Comparison of ENCODE assay signal across 8 mouse cellular contexts in genomic region chr8:105438865-105439264, GRCm38 (mm10). TPM values are rescaled to one million over a fixed set of nuclear protein-coding genes. Genes with fewer than 3 reads are reported as not detected.
DNase-seq lines count a peak whose midpoint lies in the region; ATAC-seq lines count a peak whose summit lies in the region.

No protein-coding gene starts in this region.

- 0 out of 2 replicates have a peak, but pooled peaks have one; percentile 61 for ATAC-seq in monocyte, adult 5-6 weeks (replicated peaks; ENCODE audit: insufficient number of reproducible peaks, low FRiP score, low TSS enrichment, poor library complexity, severe bottlenecking)

- peak; percentile 63 for DNase-seq in adrenal gland, postnatal 10 days
- no peak for DNase-seq in adrenal gland, postnatal 4 days (ENCODE audit: low spot score in 2 of 2)
- DNase-seq in layer of hippocampus, postnatal 10 days (ENCODE audit: low spot score in 2 of 2) = peak; percentile 30 to 36
- no peak for DNase-seq in layer of hippocampus, adult 8-10 months (ENCODE audit: low spot score in 2 of 2)
- DNase-seq in adrenal gland, postnatal 14 days = peak; percentile 58
- DNase-seq in heart, postnatal 36 days = peak; percentile 18 to 51
- no peak for DNase-seq in left cerebral cortex, postnatal 25 days (ENCODE audit: low spot score in 2 of 2)

- intact Hi-C loops in heart, postnatal 36 days (cut with DNase I) = no loop called here
- intact Hi-C loops in left cerebral cortex, postnatal 25 days (cut with DNase I) = no loop called here

RNA-seq across cellular contexts. Expression of gene Lrrc36, which starts 25.5 kb away (rescaled TPM):
- total RNA-seq in adrenal gland, postnatal 10 days (2021) = 1 to 10 TPM; 3.3 to 3.8 TPM
- 1 to 10 TPM; 5.4 to 6.4 TPM for total RNA-seq in adrenal gland, postnatal 4 days (2021)
- 1 to 10 TPM in 1 of 2 experiments, under 1 TPM in 1; 0.98 to 1.4 TPM for total RNA-seq in layer of hippocampus, postnatal 10 days (2021)
- total RNA-seq in layer of hippocampus, adult 8-10 months (2022) = 1 to 10 TPM in 2 of 4 experiments, under 1 TPM in 2; 0.73 to 1.4 (median 1.1) TPM
- total RNA-seq in adrenal gland, postnatal 14 days (2021) = 4.0 and 6.0 TPM in 2 replicates
- total RNA-seq in heart, postnatal 36 days (2021) = under 1 TPM; 0.41 to 0.56 TPM
- total RNA-seq in monocyte, adult 5-6 weeks (2017) = not detected in 3 replicates
- under 1 TPM; 0.28 to 0.41 TPM for total RNA-seq in left cerebral cortex, postnatal 25 days (2021)

RNA-seq across cellular contexts. Expression of gene Kctd19, which starts 25.6 kb away (rescaled TPM):
- under 1 TPM; 0.15 to 0.33 TPM for total RNA-seq in adrenal gland, postnatal 10 days (2021)
- not detected for total RNA-seq in adrenal gland, postnatal 4 days (2021)
- not detected for total RNA-seq in layer of hippocampus, postnatal 10 days (2021)
- not detected for total RNA-seq in layer of hippocampus, adult 8-10 months (2022)
- 0.26 TPM in 2 replicates for total RNA-seq in adrenal gland, postnatal 14 days (2021)
- total RNA-seq in heart, postnatal 36 days (2021) = under 1 TPM; 0.24 to 0.53 TPM
- 0.32 TPM in 1 of 3 replicates, not detected in the others for total RNA-seq in monocyte, adult 5-6 weeks (2017)
- total RNA-seq in left cerebral cortex, postnatal 25 days (2021) = not detected

RNA-seq across cellular contexts. Expression of gene Tppp3, which starts 32.5 kb away (rescaled TPM):
- 100 to 1,000 TPM in 1 of 2 experiments, 10 to 100 TPM in 1; 67.9 to 106 TPM for total RNA-seq in adrenal gland, postnatal 10 days (2021)
- 10 to 100 TPM; 88.4 to 89.4 TPM for total RNA-seq in adrenal gland, postnatal 4 days (2021)
- total RNA-seq in layer of hippocampus, postnatal 10 days (2021) = 10 to 100 TPM; 34.5 to 40.0 TPM
- 10 to 100 TPM; 42.2 to 55.5 (median 47.9) TPM for total RNA-seq in layer of hippocampus, adult 8-10 months (2022)
- total RNA-seq in adrenal gland, postnatal 14 days (2021) = 42.6 and 57.0 TPM in 2 replicates
- 10 to 100 TPM; 43.3 to 45.7 TPM for total RNA-seq in heart, postnatal 36 days (2021)
- total RNA-seq in monocyte, adult 5-6 weeks (2017) = 164 to 258 TPM (median 248 TPM) in 3 replicates
- 10 to 100 TPM; 30.1 to 37.5 TPM for total RNA-seq in left cerebral cortex, postnatal 25 days (2021)

RNA-seq across cellular contexts. Expression of gene Zdhhc1, which starts 57.8 kb away (rescaled TPM):
- 10 to 100 TPM; 15.1 to 18.4 TPM for total RNA-seq in adrenal gland, postnatal 10 days (2021)
- total RNA-seq in adrenal gland, postnatal 4 days (2021) = 10 to 100 TPM; 26.2 to 28.6 TPM
- total RNA-seq in layer of hippocampus, postnatal 10 days (2021) = 10 to 100 TPM; 17.5 to 20.4 TPM
- total RNA-seq in layer of hippocampus, adult 8-10 months (2022) = 10 to 100 TPM; 35.1 to 41.2 (median 40.8) TPM
- total RNA-seq in adrenal gland, postnatal 14 days (2021) = 16.0 and 18.1 TPM in 2 replicates
- total RNA-seq in heart, postnatal 36 days (2021) = 10 to 100 TPM; 14.5 to 14.9 TPM
- total RNA-seq in monocyte, adult 5-6 weeks (2017) = 0.43 to 0.49 TPM (median 0.48 TPM) in 3 replicates
- 10 to 100 TPM; 34.9 to 35.6 TPM for total RNA-seq in left cerebral cortex, postnatal 25 days (2021)

Comparison
In these comparisons a context has a peak if more than half of its experiments do, and no peak if none do; other contexts are left out.
1. DNase-seq: peak in adrenal gland, postnatal 10 days (single experiment), layer of hippocampus, postnatal 10 days (2 of 2), adrenal gland, postnatal 14 days (single experiment) and heart, postnatal 36 days (2 of 2); none in adrenal gland, postnatal 4 days (0 of 2), layer of hippocampus, adult 8-10 months (0 of 2) and left cerebral cortex, postnatal 25 days (0 of 2).